Mouse (Mus musculus) frontal cortex, postnatal 25 days (tissue): Measurements from ENCODE around the gene Mfsd4b1.
"Not testable (repeated sequence)": the region's sequence is repeated elsewhere in the genome, so short reads cannot be mapped to it uniquely, and the experiment has no call there.

Experiments
- DNase-seq, 2 experiments: peaks; one replicate each; pipeline ENCODE4 v3.0.0; 2022; ENCODE audit warnings: low spot score in 2 of 2

Gene Mfsd4b1

GRCm38 (mm10) chr10:40034956-40035355, 9.9 kb upstream of the Mfsd4b1 start:
- no peak for DNase-seq

DNA sequence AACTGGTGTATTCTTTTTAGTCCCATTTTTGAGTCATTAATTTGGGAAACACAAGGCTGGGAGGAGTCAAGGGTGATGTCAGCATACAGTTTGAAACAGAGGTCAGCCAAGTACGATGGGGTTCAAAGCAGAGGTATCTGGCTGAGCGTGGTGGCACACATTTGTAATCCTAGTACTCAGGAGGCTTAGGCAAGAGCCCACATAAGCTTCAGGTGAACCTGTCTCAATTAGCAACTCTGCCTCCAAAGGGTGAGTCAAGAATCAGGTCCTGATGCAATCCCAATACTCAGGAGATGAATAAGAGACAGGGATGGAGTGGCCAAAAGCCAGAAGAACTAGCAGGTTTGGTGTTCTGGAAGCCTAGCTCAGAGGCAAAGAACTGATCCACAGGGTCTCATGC, 7.8 kb upstream of the Mfsd4b1 start:
- DNase-seq, result no peak

GRCm38 (mm10) chr10:40030716-40031115, 5.6 kb upstream of the Mfsd4b1 start:
- no peak for DNase-seq

DNA sequence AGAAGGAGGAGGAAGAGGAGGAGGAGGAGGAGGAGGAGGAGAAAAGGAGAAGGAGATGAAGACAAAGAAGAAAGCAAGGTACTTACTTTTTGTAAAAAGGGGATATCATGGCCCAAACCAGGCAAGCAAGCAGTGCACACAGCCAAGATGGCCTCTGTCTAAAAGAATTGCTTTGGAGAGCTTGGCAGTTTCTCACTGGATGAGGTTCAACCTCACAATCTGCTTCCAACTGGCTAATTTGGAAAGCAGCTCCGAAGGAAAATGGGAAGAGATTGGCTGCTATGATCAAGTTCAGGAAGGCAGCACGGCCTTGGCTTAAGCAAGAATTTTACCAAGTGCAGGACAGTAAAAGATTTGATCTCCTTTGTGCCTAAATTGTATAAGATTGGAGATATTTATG, 4.5 kb upstream of the Mfsd4b1 start:
- no peak for DNase-seq

DNA sequence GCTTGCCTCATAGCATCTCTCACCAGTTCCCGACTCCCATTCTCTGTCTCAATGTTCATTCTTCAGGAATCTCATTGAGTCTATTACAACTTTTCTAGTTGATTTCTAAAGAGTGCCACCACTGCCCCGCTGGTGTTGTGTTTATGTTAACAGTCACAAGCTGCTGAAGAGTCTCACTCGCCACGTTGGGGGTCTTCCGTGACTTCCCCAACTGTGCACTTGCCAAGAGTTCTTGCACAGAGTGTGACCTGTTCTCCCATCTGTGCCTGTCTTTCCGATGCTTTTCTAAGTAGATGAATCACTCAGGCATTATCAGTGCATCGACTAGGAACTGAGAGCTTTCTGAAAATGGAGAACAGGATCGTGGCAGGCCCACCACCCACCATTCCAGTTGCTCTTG, 3.0 kb upstream of the Mfsd4b1 start:
- no peak for DNase-seq

- no peak for DNase-seq
Observed at GRCm38 (mm10) chr10:40026546-40026945, 1.5 kb upstream of the Mfsd4b1 start.

DNA sequence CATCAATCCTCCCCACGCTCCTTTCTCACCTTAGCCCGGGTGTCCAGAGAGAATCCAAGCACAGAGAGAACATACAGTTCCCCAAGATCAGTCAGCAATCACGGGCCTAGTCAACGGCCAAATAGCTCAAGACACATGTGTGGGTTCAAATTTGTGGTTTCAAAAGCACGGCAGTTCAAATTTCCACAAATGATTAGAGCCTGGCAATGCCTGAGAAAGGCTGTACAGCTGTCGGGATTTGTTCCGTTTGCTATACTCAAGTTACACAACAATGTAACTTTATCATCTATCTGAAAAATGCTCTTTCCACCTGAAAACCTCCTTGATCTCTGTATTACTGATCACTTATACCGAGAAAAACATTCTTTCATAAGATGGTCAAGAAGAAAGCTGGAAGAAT, 492 bp upstream of the Mfsd4b1 start:
- DNase-seq, result no peak

GRCm38 (mm10) chr10:40020401-40020800, 4.7 kb downstream of the Mfsd4b1 start:
- no peak for DNase-seq

DNA sequence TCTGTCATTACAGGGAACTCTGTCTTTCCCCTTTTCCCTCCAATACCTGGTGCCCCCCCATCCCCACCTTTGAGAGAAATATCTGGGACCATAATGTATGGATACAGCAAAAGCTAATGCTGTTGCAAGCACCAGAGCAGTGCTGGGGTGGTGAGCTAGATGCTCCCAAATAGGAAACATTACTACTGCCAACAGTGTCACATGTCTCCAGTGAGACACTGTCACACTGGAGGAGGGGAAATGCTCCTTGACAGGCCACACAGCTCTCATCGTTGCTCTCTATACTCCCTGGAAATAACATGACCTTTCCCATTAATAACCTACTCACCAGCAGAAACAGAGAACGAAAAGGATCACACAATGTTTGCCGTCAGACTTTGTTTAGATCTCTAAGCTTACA, 5.6 kb downstream of the Mfsd4b1 start:
- DNase-seq, result no peak

DNA sequence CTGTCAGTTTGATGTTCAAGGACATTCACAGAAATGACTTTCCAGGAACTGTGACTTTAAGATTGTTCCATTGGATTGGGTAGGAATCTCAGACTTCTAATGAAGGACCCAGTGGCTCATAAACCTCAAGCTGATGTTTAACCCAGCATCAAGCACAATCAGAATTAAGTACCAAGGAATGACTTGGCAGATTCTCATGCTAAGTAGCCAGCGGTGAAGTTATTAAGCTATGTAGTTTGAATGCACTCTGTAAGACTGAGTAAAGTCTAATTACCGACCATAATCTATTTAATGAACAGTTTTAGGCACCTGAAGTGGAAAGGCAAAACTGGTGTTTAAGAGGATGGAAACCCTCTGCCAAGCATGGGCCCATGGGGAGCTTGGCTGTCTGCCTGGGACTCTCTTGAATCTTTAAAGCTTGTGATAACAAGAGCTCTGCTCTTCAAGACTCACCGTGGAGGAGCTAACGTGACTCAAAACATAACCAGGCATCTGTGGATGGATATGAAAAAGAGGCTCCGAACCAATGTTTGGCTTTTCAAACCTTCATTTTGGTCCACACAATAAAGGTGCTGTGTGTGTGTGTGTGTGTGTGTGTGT, 6.7 kb downstream of the Mfsd4b1 start:
- DNase-seq, result no peak

GRCm38 (mm10) chr10:40009591-40009990, 15.5 kb downstream of the Mfsd4b1 start:
- DNase-seq, result no peak

DNA sequence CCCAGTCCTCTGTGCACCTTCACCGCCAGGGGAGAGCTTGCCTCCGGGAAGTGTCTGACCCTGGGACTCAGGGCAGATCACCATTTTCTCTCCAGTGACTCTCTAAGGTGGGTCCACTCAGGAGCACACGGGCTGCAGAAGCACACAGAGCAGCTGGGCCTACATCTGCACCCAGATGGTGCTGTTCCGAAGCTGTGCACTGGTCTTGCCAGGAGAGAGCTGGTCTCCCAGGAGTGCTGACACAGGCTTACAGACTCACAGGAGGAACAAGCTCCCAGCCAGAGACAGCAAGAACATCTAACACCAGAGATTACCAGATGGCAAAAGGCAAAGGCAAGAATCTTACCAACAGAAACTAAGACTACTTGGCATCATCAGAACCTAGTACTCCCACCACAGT, 16.2 kb downstream of the Mfsd4b1 start:
- DNase-seq, result not testable (repeated sequence)

GRCm38 (mm10) chr10:40007953-40008352, 17.1 kb downstream of the Mfsd4b1 start:
- DNase-seq, result no peak

DNA sequence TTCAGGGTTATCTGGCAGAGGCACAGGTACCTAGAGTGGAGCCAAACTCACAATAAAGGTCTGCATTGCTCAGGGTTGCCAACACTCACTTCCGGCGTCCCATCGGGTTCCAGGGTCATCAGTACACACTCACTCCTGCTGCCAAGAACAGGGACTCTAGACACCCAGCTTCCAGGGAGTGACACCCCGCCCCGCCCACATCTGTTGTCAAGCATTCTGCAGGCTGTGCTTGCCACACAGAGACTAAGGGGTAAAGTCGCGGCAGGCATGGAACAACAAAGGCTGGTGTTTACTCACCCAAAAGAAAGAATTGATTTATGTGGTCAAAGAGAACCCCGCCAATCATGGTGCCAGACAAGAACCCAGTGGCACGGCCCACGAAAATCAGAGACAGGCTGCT, 18.1 kb downstream of the Mfsd4b1 start:
- no peak for DNase-seq

DNA sequence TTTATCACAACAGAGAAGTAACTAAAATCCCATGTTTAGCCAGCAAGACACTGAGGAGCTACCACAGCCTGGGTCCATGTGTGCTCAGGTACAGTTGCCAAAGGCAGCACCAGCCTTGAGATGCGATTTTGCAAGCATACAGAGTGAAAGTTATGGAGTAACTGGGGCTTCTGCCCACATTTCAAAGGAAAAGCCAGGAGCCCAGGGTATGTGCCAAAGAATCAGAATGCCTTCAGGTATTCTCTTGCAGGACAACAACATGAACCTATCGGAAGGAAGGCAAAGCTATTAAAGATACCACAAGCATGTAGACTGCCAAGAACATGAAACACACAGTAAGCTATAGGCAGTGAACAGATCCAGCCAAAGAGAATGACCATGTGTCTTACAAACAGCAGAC, 24.3 kb downstream of the Mfsd4b1 start:
- no peak for DNase-seq

GRCm38 (mm10) chr10:39991155-39991554, 33.9 kb downstream of the Mfsd4b1 start:
- no peak for DNase-seq

GRCm38 (mm10) chr10:39986466-39986865, 38.6 kb downstream of the Mfsd4b1 start, which contains the start of gene Mfsd4b5:
Gene Mfsd4b5, minus strand, starts transcription at chr10:39986646.
- DNase-seq, result no peak

- DNase-seq, result no peak
Observed at GRCm38 (mm10) chr10:39982604-39983003, 42.5 kb downstream of the Mfsd4b1 start.

DNA sequence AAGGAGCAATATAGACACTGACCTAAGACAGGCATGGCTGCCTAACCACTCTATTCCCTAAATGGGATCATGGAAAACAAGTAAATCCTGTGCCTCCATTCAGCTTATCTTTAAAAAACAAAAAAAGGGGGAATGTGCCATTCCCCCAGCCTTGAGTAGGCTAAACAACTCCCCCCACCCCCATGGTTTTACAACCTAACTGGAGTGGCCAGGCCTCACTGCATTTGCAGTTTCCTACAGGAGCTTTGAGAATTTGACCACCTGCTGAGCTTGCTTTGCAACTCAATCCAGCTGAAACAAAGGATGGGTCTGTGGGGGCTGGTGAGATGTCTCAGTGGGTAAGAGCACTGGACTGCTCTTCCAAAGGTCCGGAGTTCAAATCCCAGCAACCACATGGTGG, 46.8 kb downstream of the Mfsd4b1 start:
- no peak for DNase-seq

- no peak for DNase-seq
Observed at GRCm38 (mm10) chr10:39977346-39977745, 47.7 kb downstream of the Mfsd4b1 start.

DNA sequence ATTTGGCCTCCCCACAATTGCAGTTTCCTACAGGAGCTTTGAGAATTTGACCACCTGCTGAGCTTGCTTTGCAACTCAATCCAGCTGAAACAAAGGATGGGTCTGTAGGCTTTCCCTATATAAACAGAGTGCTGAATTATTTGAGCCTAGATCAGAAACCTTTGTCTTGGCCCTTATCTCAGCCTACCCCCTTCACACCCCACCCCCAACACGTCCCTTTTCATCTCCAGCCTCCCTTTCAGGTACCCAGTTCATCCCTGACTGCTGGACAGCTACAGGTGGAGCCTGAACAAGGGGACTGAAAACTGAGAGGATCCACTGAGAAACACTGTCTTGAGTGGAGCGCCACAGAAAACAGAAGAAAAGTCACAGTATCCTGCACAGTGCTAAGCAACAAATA, 49.3 kb downstream of the Mfsd4b1 start:
- DNase-seq, result no peak

- no peak for DNase-seq
Observed at GRCm38 (mm10) chr10:39974982-39975381, 50.1 kb downstream of the Mfsd4b1 start.

DNA sequence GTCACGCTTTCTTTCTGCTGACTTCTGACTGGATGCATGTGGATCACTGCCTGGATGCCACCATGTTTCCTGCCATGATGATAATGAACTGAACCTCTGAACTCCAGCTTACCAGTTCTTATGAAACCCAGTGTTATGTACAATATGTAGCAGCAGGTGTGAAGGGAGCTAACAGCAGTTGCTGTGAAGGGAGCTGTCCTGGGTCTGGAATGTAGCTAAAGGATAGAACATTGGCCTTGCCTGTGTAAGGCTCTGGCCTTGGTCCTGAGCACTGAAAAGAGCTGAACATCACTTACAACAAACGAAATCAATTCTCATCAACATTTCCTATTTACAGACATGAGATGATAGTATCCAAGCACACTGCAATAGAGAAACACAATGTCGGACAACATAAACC, 57.6 kb downstream of the Mfsd4b1 start:
- DNase-seq, result no peak

DNA sequence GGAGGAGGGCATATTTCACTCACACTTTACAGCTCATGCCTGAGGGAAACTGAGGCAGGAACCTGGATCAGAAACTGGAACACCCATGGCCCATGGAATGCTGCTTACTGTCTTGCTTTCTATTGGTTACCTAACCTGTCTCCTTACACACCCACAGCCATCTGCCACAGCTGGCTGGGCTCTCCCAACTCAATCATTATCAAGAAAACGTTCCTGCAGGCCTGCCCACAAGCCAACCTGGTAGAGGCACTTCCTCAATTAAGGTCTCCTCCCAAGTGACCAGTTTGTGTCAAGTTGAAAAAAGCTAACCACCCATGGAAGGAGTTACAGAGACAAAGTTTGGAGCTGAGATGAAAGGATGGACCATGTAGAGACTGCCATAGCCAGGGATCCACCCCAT, 63.2 kb downstream of the Mfsd4b1 start:
- DNase-seq, result no peak
